Mouse (Mus musculus) CH12.LX (cell line): ENCODE results near the gene Phyhd1. TPM values are rescaled to one million over a fixed set of nuclear protein-coding genes. Genes with fewer than 3 reads are reported as not detected.

Experiments
- DNase-seq: peaks from one replicate; pipeline ENCODE4 v3.0.0-alpha.2; 2013; ENCODE audit errors: extremely low read depth
- H3K27ac ChIP-seq: 2 replicates; pipeline ENCODE4 v1.5.1; 2012; ENCODE audit warnings: low read depth, mild to moderate bottlenecking, control low read depth, moderate library complexity; ENCODE audit not compliant: insufficient read depth
- H3K27me3 ChIP-seq: replicated peaks from 2 replicates; pipeline ENCODE3; 2012; ENCODE audit warnings: inconsistent platforms
- H3K36me3 ChIP-seq, 2 experiments: replicated peaks in 1 of 2; 2 replicates each; pipeline versions ENCODE3 to v1.6.1; 2012; ENCODE audit warnings: inconsistent platforms in 1 of 2, low read length in 1 of 2, mild to moderate bottlenecking in 1 of 2, mixed read lengths in 1 of 2, moderate library complexity in 1 of 2; ENCODE audit not compliant: control insufficient read depth in 1 of 2, insufficient read depth in 1 of 2
- H3K4me1 ChIP-seq, 2 experiments: 2 replicates each; pipeline ENCODE4 v1.6.1; 2012; ENCODE audit warnings: inconsistent platforms in 1 of 2, moderate library complexity in 1 of 2; ENCODE audit not compliant: insufficient read depth in 2 of 2, control insufficient read depth in 1 of 2
- H3K4me2 ChIP-seq: 2 replicates; pipeline ENCODE4 v1.6.1; 2012; ENCODE audit warnings: low read depth, mild to moderate bottlenecking, control low read depth; ENCODE audit not compliant: poor library complexity, insufficient read depth, severe bottlenecking
- H3K4me3 ChIP-seq, 3 experiments: fragments of 150-350 bp in 1 of 3; sonication (generic) in 1 of 3; replicated peaks in 1 of 3; 2 replicates each; pipeline versions ENCODE3 to v1.5.1; 2011 to 2012; ENCODE audit warnings: low read depth in 2 of 3, low read length in 2 of 3, mild to moderate bottlenecking in 2 of 3, moderate library complexity in 2 of 3, control low read depth in 1 of 3, improper control_type of control experiment in 1 of 3, inconsistent platforms in 1 of 3, mixed read lengths in 1 of 3; ENCODE audit not compliant: poor library complexity in 1 of 3
- H3K79me2 ChIP-seq: replicated peaks from 2 replicates; pipeline ENCODE4 v1.6.1; 2012; ENCODE audit warnings: mild to moderate bottlenecking, moderate library complexity; ENCODE audit not compliant: control insufficient read depth, poor library complexity, insufficient read depth, severe bottlenecking; ENCODE audit errors: extremely low read depth
- H3K9ac ChIP-seq: 2 replicates; pipeline ENCODE4 v1.6.1; 2012; ENCODE audit warnings: low read depth, mild to moderate bottlenecking, control low read depth, moderate library complexity; ENCODE audit not compliant: insufficient read depth
- H3K9me3 ChIP-seq: replicated peaks from 2 replicates; pipeline ENCODE3; 2012; ENCODE audit warnings: low read length, inconsistent platforms, mixed read lengths
- BHLHE40 ChIP-seq: IDR thresholded peaks from 2 replicates; pipeline ENCODE4 v1.6.1; 2011; ENCODE audit warnings: mild to moderate bottlenecking, low read depth, low read length, improper control_type of control experiment
- CHD1 ChIP-seq: IDR thresholded peaks from 2 replicates; pipeline ENCODE4 v1.6.1; 2012; ENCODE audit warnings: low read depth, low read length, improper control_type of control experiment, inconsistent platforms
- CHD2 ChIP-seq: IDR thresholded peaks from 2 replicates; pipeline ENCODE4 v1.6.1; 2011; ENCODE audit warnings: low read length, improper control_type of control experiment
- CTCF ChIP-seq, 2 experiments: IDR thresholded peaks in 1 of 2; conservative IDR thresholded peaks in 1 of 2; 2 replicates each; pipeline ENCODE4 v1.5.1; 2011 to 2012; ENCODE audit warnings: low read depth in 2 of 2, low read length in 2 of 2, improper control_type of control experiment in 1 of 2, inconsistent platforms in 1 of 2, mild to moderate bottlenecking in 1 of 2, moderate library complexity in 1 of 2
- E2F4 ChIP-seq: IDR thresholded peaks from 2 replicates; pipeline ENCODE4 v1.6.1; 2011; ENCODE audit warnings: low read depth, low read length, improper control_type of control experiment; ENCODE audit not compliant: insufficient replicate concordance
- ELF1 ChIP-seq: IDR thresholded peaks from 2 replicates; pipeline ENCODE4 v1.6.1; 2014; ENCODE audit warnings: low read depth, mild to moderate bottlenecking, inconsistent platforms, low read length, improper control_type of control experiment
- EP300 ChIP-seq: IDR thresholded peaks from 2 replicates; pipeline ENCODE4 v1.6.1; 2011; ENCODE audit warnings: low read length, improper control_type of control experiment
- ETS1 ChIP-seq: conservative IDR thresholded peaks from 2 replicates; pipeline ENCODE4 v1.6.1; 2012; ENCODE audit warnings: low read depth, mild to moderate bottlenecking, inconsistent platforms, low read length, improper control_type of control experiment, moderate library complexity
- GABPA ChIP-seq: IDR thresholded peaks from 2 replicates; pipeline ENCODE4 v1.6.1; 2012; ENCODE audit warnings: low read depth, low read length, improper control_type of control experiment, inconsistent platforms; ENCODE audit not compliant: insufficient replicate concordance
- HCFC1 ChIP-seq: IDR thresholded peaks from 2 replicates; pipeline ENCODE4 v1.6.1; 2012; ENCODE audit warnings: low read depth, mild to moderate bottlenecking, inconsistent platforms, low read length, improper control_type of control experiment
- IRF4 ChIP-seq: IDR thresholded peaks from 2 replicates; pipeline ENCODE4 v1.6.1; 2014; ENCODE audit warnings: low read depth, mild to moderate bottlenecking, inconsistent platforms, low read length, improper control_type of control experiment
- JUN ChIP-seq: IDR thresholded peaks from 2 replicates; pipeline ENCODE4 v1.6.1; 2011; ENCODE audit warnings: low read depth, mild to moderate bottlenecking, low read length, improper control_type of control experiment, moderate library complexity; ENCODE audit not compliant: insufficient read depth
- JUND ChIP-seq: conservative IDR thresholded peaks from 2 replicates; pipeline ENCODE4 v1.6.1; 2011; ENCODE audit warnings: low read depth, low read length, improper control_type of control experiment
- KAT2A ChIP-seq: IDR thresholded peaks from 2 replicates; pipeline ENCODE4 v1.6.1; 2012; ENCODE audit warnings: low read length, improper control_type of control experiment, inconsistent platforms; ENCODE audit not compliant: insufficient replicate concordance
- MAFK ChIP-seq: IDR thresholded peaks from 2 replicates; pipeline ENCODE4 v1.6.1; 2011; ENCODE audit warnings: low read length, improper control_type of control experiment; ENCODE audit not compliant: insufficient replicate concordance
- MAX ChIP-seq: IDR thresholded peaks from 2 replicates; pipeline ENCODE4 v1.6.1; 2011; ENCODE audit warnings: low read length, improper control_type of control experiment
- MAZ ChIP-seq: IDR thresholded peaks from 2 replicates; pipeline ENCODE4 v1.6.1; 2012; ENCODE audit warnings: low read depth, mild to moderate bottlenecking, inconsistent platforms, low read length, improper control_type of control experiment, moderate library complexity
- MEF2A ChIP-seq: IDR thresholded peaks from 2 replicates; pipeline ENCODE4 v1.6.1; 2014; ENCODE audit warnings: low read depth, mild to moderate bottlenecking, inconsistent platforms, low read length, improper control_type of control experiment, borderline replicate concordance
- MXI1 ChIP-seq: IDR thresholded peaks from 2 replicates; pipeline ENCODE4 v1.6.1; 2011; ENCODE audit warnings: mild to moderate bottlenecking, low read depth, low read length, improper control_type of control experiment
- MYC ChIP-seq: IDR thresholded peaks from 2 replicates; pipeline ENCODE4 v1.6.1; 2011; ENCODE audit warnings: low read depth, mild to moderate bottlenecking, improper control_type of control experiment, low read length
- NELFE ChIP-seq: IDR thresholded peaks from 2 replicates; pipeline ENCODE4 v1.6.1; 2011; ENCODE audit warnings: low read depth, low read length, improper control_type of control experiment
- NRF1 ChIP-seq: IDR thresholded peaks from 2 replicates; pipeline ENCODE4 v1.6.1; 2014; ENCODE audit warnings: low read depth, mild to moderate bottlenecking, inconsistent platforms, low read length, improper control_type of control experiment, moderate library complexity
- PAX5 ChIP-seq: IDR thresholded peaks from 2 replicates; pipeline ENCODE4 v1.6.1; 2012; ENCODE audit warnings: low read length, inconsistent platforms, mixed read lengths
- POLR2A ChIP-seq: IDR thresholded peaks from 2 replicates; pipeline ENCODE4 v1.6.1; 2011; ENCODE audit warnings: low read depth, mild to moderate bottlenecking, improper control_type of control experiment, low read length
- POLR2AphosphoS2 ChIP-seq: IDR thresholded peaks from 2 replicates; pipeline ENCODE4 v1.6.1; 2011; ENCODE audit warnings: low read depth, low read length, improper control_type of control experiment
- RAD21 ChIP-seq: IDR thresholded peaks from 2 replicates; pipeline ENCODE4 v1.6.1; 2011; ENCODE audit warnings: low read depth, mild to moderate bottlenecking, low read length, improper control_type of control experiment, moderate library complexity
- RCOR1 ChIP-seq: conservative IDR thresholded peaks from 2 replicates; pipeline ENCODE4 v1.6.1; 2012; ENCODE audit warnings: low read depth, mild to moderate bottlenecking, inconsistent platforms, low read length, improper control_type of control experiment
- SIN3A ChIP-seq: IDR thresholded peaks from 2 replicates; pipeline ENCODE4 v1.6.1; 2012; ENCODE audit warnings: low read length, improper control_type of control experiment, inconsistent platforms
- SMC3 ChIP-seq: IDR thresholded peaks from 2 replicates; pipeline ENCODE4 v1.6.1; 2011; ENCODE audit warnings: low read depth, low read length, improper control_type of control experiment
- TBP ChIP-seq: conservative IDR thresholded peaks from 2 replicates; pipeline ENCODE4 v1.6.1; 2011; ENCODE audit warnings: low read depth, low read length, improper control_type of control experiment
- TCF12 ChIP-seq: IDR thresholded peaks from 2 replicates; pipeline ENCODE4 v1.6.1; 2014; ENCODE audit warnings: low read depth, mild to moderate bottlenecking, inconsistent platforms, low read length, improper control_type of control experiment
- UBTF ChIP-seq: IDR thresholded peaks from 2 replicates; pipeline ENCODE4 v1.6.1; 2012; ENCODE audit warnings: low read depth, mild to moderate bottlenecking, inconsistent platforms, low read length, improper control_type of control experiment, moderate library complexity
- USF1 ChIP-seq: IDR thresholded peaks from 2 replicates; pipeline ENCODE4 v1.6.1; 2014; ENCODE audit warnings: low read depth, mild to moderate bottlenecking, inconsistent platforms, low read length, improper control_type of control experiment
- USF2 ChIP-seq: conservative IDR thresholded peaks from 2 replicates; pipeline ENCODE4 v1.6.1; 2011; ENCODE audit warnings: low read depth, low read length, improper control_type of control experiment
- ZC3H11A ChIP-seq: IDR thresholded peaks from 2 replicates; pipeline ENCODE4 v1.6.1; 2012; ENCODE audit warnings: low read depth, mild to moderate bottlenecking, inconsistent platforms, low read length, improper control_type of control experiment
- ZKSCAN1 ChIP-seq: IDR thresholded peaks from 2 replicates; pipeline ENCODE4 v1.6.1; 2012; ENCODE audit warnings: low read depth, inconsistent platforms, low read length, improper control_type of control experiment, borderline replicate concordance
- ZMIZ1 ChIP-seq: IDR thresholded peaks from 2 replicates; pipeline ENCODE4 v1.6.1; 2012; ENCODE audit warnings: low read depth, mild to moderate bottlenecking, inconsistent platforms, low read length, improper control_type of control experiment
- ZNF384 ChIP-seq: IDR thresholded peaks from 2 replicates; pipeline ENCODE4 v1.6.1; 2012; ENCODE audit warnings: low read depth, low read length, improper control_type of control experiment, inconsistent platforms
- dilution Hi-C: fragments of 300-500 bp; cut with MboI; formaldehyde crosslinking; loops from 2 replicates; pipeline ENCODE4 v1.14.3; 2020; ENCODE audit warnings: low sequenced_read_pairs; ENCODE audit not compliant: extremely low pct_unique_long_range_greater_than_20kb, extremely low pct_ligation_motif_present
- in situ Hi-C: fragments of 300-500 bp; cut with MboI; formaldehyde crosslinking; loops from 3 replicates; pipeline ENCODE4 v1.14.3; 2019; ENCODE audit warnings: low sequenced_read_pairs, low pct_ligation_motif_present, low pct_unique_long_range_greater_than_20kb, mixed read lengths
- polyA plus RNA-seq: library from polyadenylated mRNA; unstranded; fragments of >175 nt; gene quantifications from 2 replicates; pipeline ENCODE4 v1.2.1, GENCODE M21; 2012; ENCODE audit warnings: low read depth; ENCODE audit not compliant: insufficient read length
- total RNA-seq, 2 experiments: library from RNA; depleted of rRNA; stranded (reverse); fragments of 300-350 nt in 1 of 2; fragments of >200 nt in 1 of 2; gene quantifications; 2 replicates each; pipeline ENCODE4 v1.2.3; 2012 to 2014

The Phyhd1 gene
- total and polyA plus RNA-seq, 3 experiments: 7.1 to 9.7 (median 8.9) TPM

DNA sequence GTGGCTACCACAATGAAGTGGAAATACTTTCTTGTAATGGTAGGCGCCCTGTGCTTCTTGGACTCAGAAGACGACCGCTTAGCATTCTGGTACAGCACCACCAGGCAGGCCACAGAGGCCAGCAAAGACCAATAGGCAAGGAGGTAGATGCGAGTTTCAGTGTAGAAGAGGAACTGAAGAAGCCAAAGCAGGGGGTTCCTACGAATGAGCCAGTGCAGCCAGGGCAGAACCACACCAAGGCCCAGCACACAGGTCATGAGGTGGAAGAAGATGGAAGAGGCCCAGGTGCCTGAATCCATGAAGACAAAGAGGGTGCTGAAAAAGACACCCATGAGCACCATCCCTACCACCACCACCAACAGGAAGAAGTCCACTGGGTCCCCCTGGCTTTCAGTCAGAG is 19.0 kb downstream of the Phyhd1 start:
- in situ Hi-C loops (loop anchor here (5.0 kb wide), 1 partner anchor 98 kb away; no protein-coding TSS in a partner anchor), dilution Hi-C loops (no loop called here)
- Histone ChIP-seq H3K4me2 (peak overlapping the region; percentile 85), H3K36me3 (peaks cover 0 to 32% of the 10 kb centered on the region in 2 experiments), H3K4me3 (peak overlapping the region; percentile 62 to 99 (median 97)), H3K27me3 (no peaks in the 10 kb centered on the region), H3K27ac (peak overlapping the region; percentile 30; the same call in 1 of the 2 replicates), H3K79me2 (peaks cover 41% of the 10 kb centered on the region), H3K9me3 (no peaks in the 10 kb centered on the region), H3K9ac (peak overlapping the region; percentile 39), H3K4me1 (peaks cover 8 to 26% of the 10 kb centered on the region in 2 experiments)
- TF ChIP-seq IRF4 (peak; percentile 51), MAFK (no peak), MAX (peak; percentile 39; the same call in 1 of the 2 replicates), ETS1 (no peak), BHLHE40 (no peak), SMC3 (no peak), RCOR1 (no peak), USF2 (no peak), JUND (no peak), ZNF384 (no peak), ZKSCAN1 (no peak), PAX5 (no peak), ELF1 (no peak), ZC3H11A (no peak), MAZ (no peak), UBTF (no peak), RAD21 (no peak), POLR2AphosphoS2 (no peak), MYC (no peak), EP300 (0 out of 2 replicates have a peak, but pooled peaks have one; percentile 28), TBP (peak; percentile 51; the same call in 1 of the 2 replicates), GABPA (no peak), POLR2A (peak; percentile 50; the same call in 1 of the 2 replicates), SIN3A (0 out of 2 replicates have a peak, but pooled peaks have one; percentile 36), CTCF (conservative IDR thresholded peaks at IDR 0.05 in 1 of 2, IDR thresholded peaks at IDR 0.05 in 1 of 2; ENCODE audit: low read depth in 2 of 2, low read length in 2 of 2) (0 out of 4 replicates have a peak, but pooled peaks of 1 of the 2 experiments have one; percentile 5), NELFE (0 out of 2 replicates have a peak, but pooled peaks have one; percentile 47), E2F4 (no peak), MXI1 (no peak), TCF12 (peak; percentile 40; the same call in 1 of the 2 replicates), USF1 (no peak), KAT2A (no peak), MEF2A (no peak), CHD1 (no peak), HCFC1 (peak; percentile 28; the same call in 1 of the 2 replicates), JUN (no peak), NRF1 (no peak), ZMIZ1 (no peak), CHD2 (no peak)
- DNase-seq: peak; percentile 66
